Mouse (Mus musculus) myocyte (in vitro differentiated cells): Measurements from ENCODE around the gene 1700049E17Rik1. TPM values are rescaled to one million over a fixed set of nuclear protein-coding genes. Genes with fewer than 3 reads are reported as not detected.
"Not testable (repeated sequence)": the region's sequence is repeated elsewhere in the genome, so short reads cannot be mapped to it uniquely, and the experiment has no call there.

ENCODE experiments used
- H3K27me3 ChIP-seq: one replicate; pipeline ENCODE4 v1.6.1; 2011; ENCODE audit not compliant: control insufficient read depth, insufficient read depth, insufficient read length
- H3K36me3 ChIP-seq: one replicate; pipeline ENCODE4 v1.6.1; 2011; ENCODE audit not compliant: control insufficient read depth, insufficient read depth
- H3K4me2 ChIP-seq: one replicate; pipeline ENCODE4 v1.6.1; 2011; ENCODE audit warnings: low read depth, control low read depth
- H3K4me3 ChIP-seq: one replicate; pipeline ENCODE4 v1.5.1; 2011; ENCODE audit warnings: mild to moderate bottlenecking, control low read depth, moderate library complexity
- H3K79me2 ChIP-seq: one replicate; pipeline ENCODE4 v1.6.1; 2011; ENCODE audit not compliant: control insufficient read depth, insufficient read depth
- H3ac ChIP-seq: one replicate; pipeline ENCODE4 v1.6.1; 2011; ENCODE audit not compliant: control insufficient read depth, insufficient read length
- polyA plus RNA-seq: library from polyadenylated mRNA; unstranded; fragments of >200 nt; fragmentation: generic; extraction: Trizol; gene quantifications from one replicate; pipeline ENCODE4 v1.2.1, GENCODE M21; 2012; ENCODE audit warnings: missing spikeins

1700049E17Rik1 gene
- polyA plus RNA-seq, result not detected

GRCm38 (mm10) chr14:41924649-41925048 lies at the start of gene 1700049E17Rik1:
TSS of gene 1700049E17Rik1 (plus strand) at chr14:41924949.
- not testable (repeated sequence) for H3K79me2 ChIP-seq, H3ac ChIP-seq, H3K27me3 ChIP-seq, H3K4me3 ChIP-seq, H3K36me3 ChIP-seq, H3K4me2 ChIP-seq

- H3K27me3 ChIP-seq, H3K79me2 ChIP-seq, H3K4me3 ChIP-seq, H3ac ChIP-seq, H3K36me3 ChIP-seq, H3K4me2 ChIP-seq: not testable (repeated sequence)
Observed at GRCm38 (mm10) chr14:41907190-41907589, 17.6 kb upstream of the 1700049E17Rik1 start, which contains the start of gene Gm7980. TSS of gene Gm7980 (minus strand) at chr14:41907290.

GRCm38 (mm10) chr14:41943695-41944094 lies 18.9 kb downstream of the 1700049E17Rik1 start, which contains the start of gene 1700024B05Rik:
TSS of gene 1700024B05Rik (plus strand) at chr14:41943995.
- not testable (repeated sequence) for H3K27me3 ChIP-seq, H3K4me2 ChIP-seq, H3ac ChIP-seq, H3K36me3 ChIP-seq, H3K79me2 ChIP-seq, H3K4me3 ChIP-seq

- H3K4me3 ChIP-seq, H3K27me3 ChIP-seq, H3K4me2 ChIP-seq, H3K79me2 ChIP-seq, H3K36me3 ChIP-seq, H3ac ChIP-seq: not testable (repeated sequence)
Observed at GRCm38 (mm10) chr14:41964095-41964494, 39.3 kb downstream of the 1700049E17Rik1 start.

GRCm38 (mm10) chr14:41967827-41968226 lies 43.1 kb downstream of the 1700049E17Rik1 start, which contains the start of gene Gm6401:
TSS of gene Gm6401 (minus strand) at chr14:41967927.
- H3K4me3 ChIP-seq, H3K27me3 ChIP-seq, H3K36me3 ChIP-seq, H3K4me2 ChIP-seq, H3K79me2 ChIP-seq, H3ac ChIP-seq: not testable (repeated sequence)

- not testable (repeated sequence) for H3K79me2 ChIP-seq
Observed at GRCm38 (mm10) chr14:41968596-41968995, 43.8 kb downstream of the 1700049E17Rik1 start.

More at GRCm38 (mm10) chr14:41968596-41968995, 43.8 kb downstream of the 1700049E17Rik1 start:
- not testable (repeated sequence) for H3K36me3 ChIP-seq, H3K4me3 ChIP-seq, H3ac ChIP-seq, H3K27me3 ChIP-seq, H3K4me2 ChIP-seq

Other genes starting within 250 kb of the 1700049E17Rik1 start
- gene Gm8068, start 223.1 kb upstream of the 1700049E17Rik1 start, polyA plus RNA-seq, result not detected
- not detected for gene Gm7929, start 174.3 kb upstream of the 1700049E17Rik1 start, polyA plus RNA-seq
- gene Gm47189, start 152.5 kb upstream of the 1700049E17Rik1 start, polyA plus RNA-seq, result not detected
- not detected for gene Gm7980, start 17.7 kb upstream of the 1700049E17Rik1 start, polyA plus RNA-seq
- not detected for gene 1700024B05Rik, start 19.0 kb downstream of the 1700049E17Rik1 start, polyA plus RNA-seq
- gene Gm6401, start 43.0 kb downstream of the 1700049E17Rik1 start, polyA plus RNA-seq, result not detected
- not detected for gene Gm3543, start 58.4 kb downstream of the 1700049E17Rik1 start, polyA plus RNA-seq
- gene Gm7951, start 192.4 kb downstream of the 1700049E17Rik1 start, polyA plus RNA-seq, result not detected
- gene Gm17027, start 237.7 kb downstream of the 1700049E17Rik1 start, polyA plus RNA-seq, result not detected